Mouse (Mus musculus) myocyte (in vitro differentiated cells): ENCODE data around the gene Ifi27l2b.

Experiments used
- CEBPB ChIP-seq: IDR thresholded peaks from 2 replicates; pipeline ENCODE4 v1.6.1; 2011; ENCODE audit warnings: mild to moderate bottlenecking, moderate library complexity; ENCODE audit not compliant: poor library complexity, insufficient read depth, severe bottlenecking
- E2F4 ChIP-seq: IDR thresholded peaks from one replicate; pipeline ENCODE4 v1.6.1; 2011; ENCODE audit warnings: mild to moderate bottlenecking, control low read depth, moderate library complexity; ENCODE audit not compliant: insufficient read depth
- MAX ChIP-seq: IDR thresholded peaks from one replicate; pipeline ENCODE4 v1.6.1; 2011; ENCODE audit warnings: low read depth, mild to moderate bottlenecking, control low read depth
- MYOD1 ChIP-seq, 3 experiments: IDR thresholded peaks; one replicate each; pipeline ENCODE4 v1.6.1; 2011; ENCODE audit warnings: control low read depth in 2 of 3, low read depth in 2 of 3, mild to moderate bottlenecking in 2 of 3, moderate library complexity in 1 of 3; ENCODE audit not compliant: insufficient read length in 2 of 3, control insufficient read depth in 1 of 3
- MYOG ChIP-seq, 3 experiments: IDR thresholded peaks; one replicate each; pipeline ENCODE4 v1.6.1; 2011; ENCODE audit warnings: control low read depth in 2 of 3, low read depth in 2 of 3, mild to moderate bottlenecking in 2 of 3; ENCODE audit not compliant: insufficient read length in 2 of 3, control insufficient read depth in 1 of 3, insufficient read depth in 1 of 3
- POLR2A ChIP-seq: IDR thresholded peaks from one replicate; pipeline ENCODE4 v1.6.1; 2011; ENCODE audit warnings: low read depth, mild to moderate bottlenecking, control low read depth, moderate library complexity; ENCODE audit not compliant: insufficient read length
- POLR2AphosphoS2 ChIP-seq: IDR thresholded peaks from one replicate; pipeline ENCODE4 v1.6.1; 2011; ENCODE audit warnings: low read depth, control low read depth; ENCODE audit not compliant: insufficient read length
- REST ChIP-seq: IDR thresholded peaks from one replicate; pipeline ENCODE4 v1.6.1; 2011; ENCODE audit warnings: mild to moderate bottlenecking, control low read depth, moderate library complexity; ENCODE audit not compliant: insufficient read depth, insufficient read length
- TCF12 ChIP-seq: IDR thresholded peaks from one replicate; pipeline ENCODE4 v1.6.1; 2011; ENCODE audit warnings: mild to moderate bottlenecking, control low read depth; ENCODE audit not compliant: poor library complexity, insufficient read depth, severe bottlenecking
- TCF3 ChIP-seq: IDR thresholded peaks from one replicate; pipeline ENCODE4 v1.6.1; 2011; ENCODE audit warnings: low read depth, control low read depth; ENCODE audit not compliant: insufficient read length
- USF1 ChIP-seq: IDR thresholded peaks from one replicate; pipeline ENCODE4 v1.6.1; 2011; ENCODE audit warnings: low read depth, mild to moderate bottlenecking, control low read depth, moderate library complexity

DNA sequence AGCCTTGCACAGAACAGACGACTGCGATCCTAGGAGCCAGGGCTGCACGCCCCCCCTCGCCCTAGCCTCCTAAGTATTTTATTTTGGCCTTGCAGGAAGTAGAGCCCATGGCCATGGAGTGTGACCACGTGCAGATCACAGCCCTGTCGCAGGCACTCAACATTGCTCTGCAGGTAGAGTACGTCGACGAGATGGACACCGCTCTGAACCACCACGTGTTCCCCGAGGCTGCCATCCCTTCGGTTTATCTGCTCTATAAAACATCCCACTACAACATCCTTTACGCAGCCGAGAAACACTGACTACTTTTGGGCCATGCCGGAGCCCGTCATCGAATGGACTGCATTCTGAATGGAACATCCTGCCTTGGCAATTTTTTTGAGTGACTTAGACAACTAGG lies 52.9 kb downstream of the Ifi27l2b start:
- no peak for TF ChIP-seq MAX
- TF ChIP-seq POLR2AphosphoS2: peak; percentile 85
- no peak for TF ChIP-seq POLR2A
- no peak for TF ChIP-seq CEBPB
- TF ChIP-seq TCF3: no peak
- TF ChIP-seq TCF12: no peak
- no peak for TF ChIP-seq USF1
- no peak for TF ChIP-seq REST
- no peak for TF ChIP-seq MYOG (IDR thresholded peaks at IDR 0.05; ENCODE audit: control insufficient read depth in 1 of 3, insufficient read depth in 1 of 3, insufficient read length in 2 of 3, low read depth in 2 of 3)
- no peak for TF ChIP-seq MYOD1 (IDR thresholded peaks at IDR 0.05; ENCODE audit: control insufficient read depth in 1 of 3, insufficient read length in 2 of 3, low read depth in 2 of 3)
- no peak for TF ChIP-seq E2F4
